Mouse (Mus musculus): ENCODE measurements around the gene 1700016K19Rik. TPM values are rescaled to one million over a fixed set of nuclear protein-coding genes. Genes with fewer than 3 reads are reported as not detected.

The 1700016K19Rik gene
- polyA plus RNA-seq, 1 experiment from 2014 or later = 5.5 TPM

DNA sequence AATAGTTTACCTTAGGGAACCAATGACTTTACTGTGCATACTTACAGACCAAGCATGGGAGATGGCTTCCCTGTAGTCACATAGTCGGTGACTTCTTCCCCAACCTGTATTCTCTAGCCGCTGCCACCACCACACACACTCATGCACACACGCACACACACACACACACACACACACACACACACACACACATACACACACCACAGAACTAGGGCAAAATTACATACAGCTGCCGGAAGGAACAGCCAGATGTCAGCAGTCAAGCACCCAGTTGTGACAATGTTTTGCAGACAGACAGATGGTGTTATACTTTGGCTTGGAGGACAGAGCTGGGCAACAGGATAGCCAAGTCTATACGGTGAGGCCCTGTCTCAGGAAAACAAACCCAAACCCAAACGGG lies 21.7 kb upstream of the 1700016K19Rik start:
- Histone ChIP-seq H3K4me3 (replicated peaks; ENCODE audit: low read length) (no peak overlapping the region), H3K4me2 (replicated peaks) (no peak overlapping the region), H3K27ac (no peak overlapping the region), H3K9ac (no peak overlapping the region), H3K27me3 (ENCODE audit: control insufficient read depth, insufficient read depth, low read length) (no peaks in the 10 kb centered on the region), H3K36me3 (replicated peaks; ENCODE audit: control insufficient read depth, insufficient read depth) (no peaks in the 10 kb centered on the region), H3K4me1 (replicated peaks; ENCODE audit: control insufficient read depth, insufficient read depth, low read length) (no peaks in the 10 kb centered on the region), H3K9me3 (ENCODE audit: control insufficient read depth, low read length) (0 out of 2 replicates have a peak, but pooled peaks cover 4% of the 10 kb centered on the region)
- WGBS = 82% methylated on average over 6 of the region's 6 CpGs
- no peak for ATAC-seq (ENCODE audit: low FRiP score)
- no peak for DNase-seq (ENCODE audit: low spot score)

DNA sequence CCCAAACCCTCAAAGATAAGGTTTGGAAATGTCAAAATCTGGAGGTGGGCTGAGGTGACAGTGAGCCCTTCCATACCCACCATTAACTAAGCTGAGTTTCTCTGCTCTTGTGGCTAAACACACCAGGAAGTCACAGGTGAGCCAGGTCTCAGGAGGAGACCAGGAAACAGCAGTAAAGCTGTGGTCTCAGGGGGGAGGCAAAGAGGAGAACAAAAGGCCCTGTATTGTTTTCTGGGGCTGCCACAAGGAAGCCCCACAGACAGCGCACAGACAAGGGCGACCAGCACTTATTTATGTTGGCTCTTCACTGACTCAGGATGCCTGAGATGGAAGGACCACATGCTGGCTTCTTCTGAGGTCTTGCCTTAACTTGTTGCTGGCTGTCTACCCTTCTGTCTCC lies 19.3 kb upstream of the 1700016K19Rik start:
- H3K4me3 ChIP-seq (replicated peaks; ENCODE audit: low read length) = no peak overlapping the region
- no peaks in the 10 kb centered on the region for H3K4me1 ChIP-seq (replicated peaks; ENCODE audit: control insufficient read depth, insufficient read depth, low read length)
- H3K36me3 ChIP-seq (replicated peaks; ENCODE audit: control insufficient read depth, insufficient read depth) = no peaks in the 10 kb centered on the region
- no peak for DNase-seq (ENCODE audit: low spot score)
- no peak overlapping the region for H3K9ac ChIP-seq
- no peaks in the 10 kb centered on the region for H3K27me3 ChIP-seq (ENCODE audit: control insufficient read depth, insufficient read depth, low read length)
- H3K4me2 ChIP-seq (replicated peaks) = no peak overlapping the region
- WGBS = 56% methylated on average over 2 of the region's 2 CpGs
- H3K9me3 ChIP-seq (ENCODE audit: control insufficient read depth, low read length) = no peaks in the 10 kb centered on the region
- no peak overlapping the region for H3K27ac ChIP-seq
- ATAC-seq (ENCODE audit: low FRiP score) = no peak

- H3K27ac ChIP-seq = no peak overlapping the region
- no peaks in the 10 kb centered on the region for H3K4me1 ChIP-seq (replicated peaks; ENCODE audit: control insufficient read depth, insufficient read depth, low read length)
- H3K27me3 ChIP-seq (ENCODE audit: control insufficient read depth, insufficient read depth, low read length) = no peaks in the 10 kb centered on the region
- DNase-seq (ENCODE audit: low spot score) = no peak
- WGBS = 67% methylated on average over 4 of the region's 4 CpGs
- H3K4me2 ChIP-seq (replicated peaks) = no peak overlapping the region
- H3K9me3 ChIP-seq (ENCODE audit: control insufficient read depth, low read length) = no peaks in the 10 kb centered on the region
- H3K4me3 ChIP-seq (replicated peaks; ENCODE audit: low read length) = no peak overlapping the region
- no peak for ATAC-seq (ENCODE audit: low FRiP score)
- no peaks in the 10 kb centered on the region for H3K36me3 ChIP-seq (replicated peaks; ENCODE audit: control insufficient read depth, insufficient read depth)
- no peak overlapping the region for H3K9ac ChIP-seq
These were observed 16.5 kb upstream of the 1700016K19Rik start for GRCm38 (mm10) chr11:75983194-75983593.

- no peak for DNase-seq (ENCODE audit: low spot score)
- no peak for ATAC-seq (ENCODE audit: low FRiP score)
- Histone ChIP-seq H3K9ac (no peak overlapping the region), H3K27me3 (ENCODE audit: control insufficient read depth, insufficient read depth, low read length) (no peaks in the 10 kb centered on the region), H3K4me1 (replicated peaks; ENCODE audit: control insufficient read depth, insufficient read depth, low read length) (no peaks in the 10 kb centered on the region), H3K9me3 (ENCODE audit: control insufficient read depth, low read length) (no peaks in the 10 kb centered on the region), H3K4me2 (replicated peaks) (no peak overlapping the region), H3K27ac (no peak overlapping the region), H3K36me3 (replicated peaks; ENCODE audit: control insufficient read depth, insufficient read depth) (no peaks in the 10 kb centered on the region), H3K4me3 (replicated peaks; ENCODE audit: low read length) (no peak overlapping the region)
- 67% methylated on average over 1 of the region's 1 CpGs for WGBS
These were observed 15.1 kb upstream of the 1700016K19Rik start for GRCm38 (mm10) chr11:75984581-75984980.

DNA sequence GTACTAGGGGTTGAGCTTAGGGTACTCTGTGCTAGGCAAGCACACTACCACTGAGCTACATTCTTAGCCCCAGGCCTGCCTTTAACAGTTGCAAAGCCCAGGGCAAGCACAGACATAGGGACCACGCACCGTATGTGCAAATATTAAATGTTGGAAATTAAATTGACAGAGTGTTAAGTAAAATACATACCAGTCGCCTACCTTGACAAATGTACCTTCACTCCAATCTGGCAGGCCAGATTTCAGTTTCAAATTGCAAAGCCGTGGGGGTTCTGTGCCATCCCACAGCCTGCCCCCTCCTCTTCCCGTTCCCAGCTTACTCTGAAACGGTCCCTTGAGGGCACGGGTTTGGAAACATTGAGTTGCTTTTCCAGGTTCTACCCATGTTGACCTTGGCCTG lies 13.8 kb upstream of the 1700016K19Rik start:
- Histone ChIP-seq H3K9me3 (ENCODE audit: control insufficient read depth, low read length) (no peaks in the 10 kb centered on the region), H3K27ac (no peak overlapping the region), H3K27me3 (ENCODE audit: control insufficient read depth, insufficient read depth, low read length) (no peaks in the 10 kb centered on the region), H3K9ac (no peak overlapping the region), H3K36me3 (replicated peaks; ENCODE audit: control insufficient read depth, insufficient read depth) (no peaks in the 10 kb centered on the region), H3K4me1 (replicated peaks; ENCODE audit: control insufficient read depth, insufficient read depth, low read length) (no peaks in the 10 kb centered on the region), H3K4me2 (replicated peaks) (no peak overlapping the region), H3K4me3 (replicated peaks; ENCODE audit: low read length) (no peak overlapping the region)
- ATAC-seq (ENCODE audit: low FRiP score) (no peak), DNase-seq (ENCODE audit: low spot score) (no peak)
- WGBS = 80% methylated on average over 7 of the region's 7 CpGs

DNA sequence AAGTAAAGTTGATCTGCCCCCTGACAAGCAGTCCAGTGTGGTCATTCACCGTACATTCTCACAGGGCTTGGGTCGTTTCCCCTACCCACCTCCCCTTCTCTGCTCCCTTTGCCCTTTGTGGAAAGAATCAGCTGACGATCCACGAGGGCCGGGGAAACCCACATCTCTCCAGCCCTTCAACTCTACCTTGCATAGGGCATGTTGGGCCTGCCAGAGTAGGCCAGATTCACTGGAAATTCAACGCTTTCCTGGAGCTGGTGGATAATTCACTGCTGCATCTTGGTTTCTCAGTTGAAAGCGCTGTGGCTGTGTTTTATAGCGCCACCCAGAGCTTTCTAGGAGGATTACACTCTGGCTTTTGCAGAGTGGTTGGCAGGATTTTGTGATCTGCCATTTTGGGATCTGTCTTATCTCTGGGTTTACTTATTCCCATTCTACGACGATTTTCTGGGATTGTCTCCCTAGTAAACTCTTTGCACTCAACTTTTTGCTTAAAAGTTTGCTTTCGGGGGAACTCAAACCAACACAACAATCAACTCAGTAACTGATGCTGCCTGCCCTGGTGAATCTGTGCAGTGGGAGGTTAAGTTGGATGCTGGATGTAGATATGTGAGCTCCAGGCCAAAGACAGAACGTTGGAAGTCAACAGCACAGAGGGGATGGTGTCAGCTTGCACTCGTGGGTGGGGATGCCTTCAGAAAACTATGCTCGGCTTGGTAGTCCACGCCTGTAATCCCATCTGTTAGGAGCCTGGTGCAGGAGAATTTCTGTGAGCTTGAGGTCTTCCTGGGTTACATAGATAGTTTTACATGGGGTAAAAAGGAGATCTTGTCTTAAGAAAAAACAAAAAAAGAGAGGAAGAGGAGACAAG lies 8.5 kb upstream of the 1700016K19Rik start:
- H3K36me3 ChIP-seq (replicated peaks; ENCODE audit: control insufficient read depth, insufficient read depth) = no peaks in the 10 kb centered on the region
- DNase-seq (ENCODE audit: low spot score) = no peak
- no peak overlapping the region for H3K9ac ChIP-seq
- H3K27me3 ChIP-seq (ENCODE audit: control insufficient read depth, insufficient read depth, low read length) = no peaks in the 10 kb centered on the region
- no peak overlapping the region for H3K4me3 ChIP-seq (replicated peaks; ENCODE audit: low read length)
- H3K4me2 ChIP-seq (replicated peaks) = no peak overlapping the region
- no peak overlapping the region for H3K27ac ChIP-seq
- no peaks in the 10 kb centered on the region for H3K4me1 ChIP-seq (replicated peaks; ENCODE audit: control insufficient read depth, insufficient read depth, low read length)
- 80% methylated on average over 15 of the region's 15 CpGs for WGBS
- ATAC-seq (ENCODE audit: low FRiP score) = no peak
- no peaks in the 10 kb centered on the region for H3K9me3 ChIP-seq (ENCODE audit: control insufficient read depth, low read length)

DNA sequence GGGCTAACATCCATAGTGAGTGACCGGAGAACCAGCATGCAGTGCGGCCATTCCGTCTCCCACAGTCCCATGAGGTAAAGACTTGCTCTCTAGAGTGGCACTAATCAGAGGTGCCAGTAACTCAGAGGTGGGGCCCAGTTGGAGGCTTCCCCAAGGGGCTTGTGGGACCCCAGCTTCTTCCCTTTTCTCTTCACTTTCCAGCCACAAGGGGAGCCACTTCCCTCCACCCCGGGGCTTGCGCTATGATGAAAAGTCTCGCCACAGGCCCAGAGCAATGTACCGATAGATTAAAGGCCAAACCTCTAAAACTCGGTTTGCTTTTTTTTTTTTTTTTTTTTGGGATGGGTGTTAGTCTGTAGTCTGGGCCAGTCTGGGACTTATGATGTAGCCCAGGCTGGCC lies 7.8 kb upstream of the 1700016K19Rik start:
- Histone ChIP-seq H3K27ac (no peak overlapping the region), H3K9me3 (ENCODE audit: control insufficient read depth, low read length) (no peaks in the 10 kb centered on the region), H3K4me2 (replicated peaks) (no peak overlapping the region), H3K4me3 (replicated peaks; ENCODE audit: low read length) (no peak overlapping the region), H3K27me3 (ENCODE audit: control insufficient read depth, insufficient read depth, low read length) (no peaks in the 10 kb centered on the region), H3K9ac (no peak overlapping the region), H3K4me1 (replicated peaks; ENCODE audit: control insufficient read depth, insufficient read depth, low read length) (no peaks in the 10 kb centered on the region), H3K36me3 (replicated peaks; ENCODE audit: control insufficient read depth, insufficient read depth) (no peaks in the 10 kb centered on the region)
- no peak for DNase-seq (ENCODE audit: low spot score)
- ATAC-seq (ENCODE audit: low FRiP score) = no peak
- WGBS = 88% methylated on average over 8 of the region's 8 CpGs

GRCm38 (mm10) chr11:75992481-75992880 lies 7.2 kb upstream of the 1700016K19Rik start:
- Histone ChIP-seq H3K9me3 (ENCODE audit: control insufficient read depth, low read length) (no peaks in the 10 kb centered on the region), H3K27ac (no peak overlapping the region), H3K4me1 (replicated peaks; ENCODE audit: control insufficient read depth, insufficient read depth, low read length) (no peaks in the 10 kb centered on the region), H3K4me3 (replicated peaks; ENCODE audit: low read length) (no peak overlapping the region), H3K4me2 (replicated peaks) (no peak overlapping the region), H3K27me3 (ENCODE audit: control insufficient read depth, insufficient read depth, low read length) (no peaks in the 10 kb centered on the region), H3K9ac (no peak overlapping the region), H3K36me3 (replicated peaks; ENCODE audit: control insufficient read depth, insufficient read depth) (no peaks in the 10 kb centered on the region)
- ATAC-seq (ENCODE audit: low FRiP score) = no peak
- no peak for DNase-seq (ENCODE audit: low spot score)
- 93% methylated on average over 8 of the region's 8 CpGs for WGBS

- H3K27me3 ChIP-seq (ENCODE audit: control insufficient read depth, insufficient read depth, low read length) = no peaks in the 10 kb centered on the region
- 39% methylated on average over 9 of the region's 9 CpGs for WGBS
- H3K9ac ChIP-seq = no peak overlapping the region
- no peak overlapping the region for H3K4me2 ChIP-seq (replicated peaks)
- no peaks in the 10 kb centered on the region for H3K36me3 ChIP-seq (replicated peaks; ENCODE audit: control insufficient read depth, insufficient read depth)
- DNase-seq (ENCODE audit: low spot score) = no peak
- H3K4me3 ChIP-seq (replicated peaks; ENCODE audit: low read length) = no peak overlapping the region
- no peak overlapping the region for H3K27ac ChIP-seq
- ATAC-seq (ENCODE audit: low FRiP score) = no peak
- H3K9me3 ChIP-seq (ENCODE audit: control insufficient read depth, low read length) = no peaks in the 10 kb centered on the region
- H3K4me1 ChIP-seq (replicated peaks; ENCODE audit: control insufficient read depth, insufficient read depth, low read length) = 0 out of 2 replicates have a peak, but pooled peaks cover under 1% of the 10 kb centered on the region
These were observed 5.4 kb upstream of the 1700016K19Rik start for GRCm38 (mm10) chr11:75994357-75994756.

Data from hindbrain, embryonic 14.5 days (tissue).